Mouse (Mus musculus) CD4-positive, CD25-positive, alpha-beta regulatory T cell, adult 4 months (primary cell): Measurements from ENCODE around the gene Cnksr3. TPM values are rescaled to one million over a fixed set of nuclear protein-coding genes. Genes with fewer than 3 reads are reported as not detected.

Source experiments
- ATAC-seq: one replicate; pipeline ENCODE4 v1.8.0; 2017
- polyA plus RNA-seq, 2 experiments: library from polyadenylated mRNA; unstranded; fragments of 100-300 nt; shearing (Covaris generic); gene quantifications; one replicate each; pipeline ENCODE4 v1.2.1; 2017

Cnksr3 gene
- polyA plus RNA-seq, 2 experiments from 2014 or later, result 3.3 to 5.1 TPM

- ATAC-seq, result no peak
These were observed 135.3 kb downstream of the Cnksr3 start for GRCm38 (mm10) chr10:7076662-7077211.

- ATAC-seq, result peak; percentile 99
These were observed 135.8 kb downstream of the Cnksr3 start for GRCm38 (mm10) chr10:7076201-7076600.

GRCm38 (mm10) chr10:7075661-7076060 is 136.4 kb downstream of the Cnksr3 start:
- no peak for ATAC-seq

GRCm38 (mm10) chr10:7074231-7074630 is 137.8 kb downstream of the Cnksr3 start:
- no peak for ATAC-seq

- ATAC-seq, result no peak
These were observed 141.1 kb downstream of the Cnksr3 start for GRCm38 (mm10) chr10:7070924-7071323.

GRCm38 (mm10) chr10:7070100-7070835 is 141.8 kb downstream of the Cnksr3 start:
- ATAC-seq, result no peak

DNA sequence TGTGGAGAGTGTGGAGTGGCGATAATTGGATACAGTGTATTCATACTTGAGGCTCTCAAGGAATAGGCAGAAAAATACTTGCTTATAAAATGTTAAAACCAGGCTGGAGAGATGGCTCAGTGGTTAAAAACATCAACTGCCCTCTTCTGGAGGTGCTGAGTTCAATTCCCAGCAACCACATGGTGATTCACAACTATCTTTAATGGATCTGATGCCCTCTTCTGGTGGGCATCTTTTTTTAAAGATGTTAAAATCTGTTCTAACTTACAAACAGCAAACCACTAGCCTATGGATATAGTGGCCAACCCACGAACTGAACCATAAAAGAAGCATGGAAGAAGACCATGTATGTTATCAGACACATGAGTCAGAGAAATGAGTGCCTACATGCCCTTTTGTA is 142.9 kb downstream of the Cnksr3 start:
- no peak for ATAC-seq

Other genes starting within 250 kb of the Cnksr3 start
- 100 to 1,000 TPM; 101 to 123 TPM for gene Ipcef1, start 159.8 kb downstream of the Cnksr3 start, polyA plus RNA-seq